Mouse (Mus musculus) kidney, adult 2 months (tissue): ENCODE data around the gene Ahdc1.
"Not testable (repeated sequence)": the region's sequence is repeated elsewhere in the genome, so short reads cannot be mapped to it uniquely, and the experiment has no call there.

Experiments used
- CTCF ChIP-seq: fragments of 200-500 bp; conservative IDR thresholded peaks from 2 replicates; pipeline ENCODE4 v1.5.1; 2011; ENCODE audit warnings: low read depth, mild to moderate bottlenecking, control low read depth, low read length, moderate library complexity, mixed read lengths; ENCODE audit not compliant: insufficient read depth, insufficient read length
- POLR2A ChIP-seq: fragments of 200-500 bp; IDR thresholded peaks from one replicate; pipeline ENCODE4 v1.6.1; 2011; ENCODE audit warnings: low read depth, low read length, control low read depth

DNA sequence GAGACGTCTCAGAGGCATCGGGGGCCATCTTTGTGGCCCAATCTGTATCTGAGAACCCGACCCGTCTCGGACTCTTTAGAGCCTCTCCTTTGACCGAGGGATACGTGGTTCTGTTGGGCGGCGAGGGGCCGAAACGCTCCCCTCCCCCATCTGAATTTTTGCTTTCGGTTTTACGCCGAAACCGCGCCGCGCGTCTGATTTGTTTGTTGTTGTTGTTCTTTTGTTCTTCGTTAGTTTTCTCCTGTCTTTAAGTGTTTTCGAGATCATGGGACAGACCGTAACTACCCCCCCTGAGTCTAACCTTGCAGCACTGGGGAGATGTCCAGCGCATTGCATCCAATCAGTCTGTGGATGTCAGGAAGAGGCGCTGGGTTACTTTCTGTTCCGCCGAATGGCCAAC is 85.6 kb downstream of the Ahdc1 start:
- not testable (repeated sequence) for TF ChIP-seq POLR2A, CTCF
